Mouse (Mus musculus): ENCODE results near the gene Gm3776.

DNA sequence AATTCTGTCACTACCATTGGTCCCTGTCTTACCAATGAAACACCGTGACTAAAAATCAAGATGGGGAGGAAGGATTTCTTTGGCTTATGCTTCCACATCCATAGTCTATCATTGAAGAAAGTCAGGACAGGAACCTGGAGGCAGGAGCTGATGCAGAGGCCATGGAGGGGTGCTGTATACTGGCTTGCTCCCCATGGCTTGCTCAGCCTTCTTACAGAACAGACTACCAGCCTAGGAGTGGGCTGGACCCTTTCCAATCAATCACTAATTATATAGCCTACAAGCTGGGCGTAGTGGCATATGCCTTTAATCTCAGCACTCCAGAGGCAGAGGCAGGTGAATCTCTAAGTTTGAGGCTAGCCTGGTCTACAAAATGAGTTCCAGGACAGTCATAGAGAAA is 46.1 kb upstream of the Gm3776 start:
- TF ChIP-seq CTCF (IDR thresholded peaks at IDR 0.05; ENCODE audit: borderline replicate concordance, control insufficient read depth, extremely low read depth, insufficient read depth, low read length, poor library complexity) (no peak), POLR2A (IDR thresholded peaks at IDR 0.05; ENCODE audit: control insufficient read depth, extremely low read depth, insufficient read depth, low read length, poor library complexity) (no peak)

Measured in thymus, adult 2 months (tissue).